ENCODE assay signal across 27 mouse cellular contexts in genomic region chr16:46567446-46567845, GRCm38 (mm10).
DNase-seq lines count a peak whose midpoint lies in the region; TF ChIP-seq lines count a peak whose summit lies in the region.
"Had no signal": no experiment of that assay in that cellular context is flagged by ENCODE, and none has a peak within 500 bp of the region (broad histone marks: within the 10 kb centered on the region; RNA-seq: fewer than 3 reads in every experiment).

No protein-coding gene starts in this region.

- H3K9me3 ChIP-seq in heart, embryonic 10.5 days = no peaks in the 10 kb centered on the region
- H3K9me3 ChIP-seq: embryonic facial prominence, embryonic 13.5 days; forebrain, embryonic 15.5 days; heart, embryonic 15.5 days; limb, embryonic 13.5 days; liver, embryonic 13.5 days; midbrain, embryonic 12.5 days had no signal

- intact Hi-C loops in left cerebral cortex, postnatal 4 days (cut with DNase I) = no loop called here

- no peak overlapping the region for H3K4me3 ChIP-seq in cerebellum, adult 2 months (replicated peaks; ENCODE audit: insufficient read depth, low read depth, low read length)
- no peak overlapping the region for H3K4me3 ChIP-seq in heart, embryonic 10.5 days
- H3K4me3 ChIP-seq: embryonic facial prominence, embryonic 13.5 days; erythroblast, embryonic 14.5 days; forebrain, embryonic 15.5 days; heart, embryonic 15.5 days; limb, embryonic 13.5 days; liver, embryonic 13.5 days; midbrain, embryonic 12.5 days had no signal

- no peak for TF ChIP-seq CTCF in cerebellum, adult 2 months (IDR thresholded peaks at IDR 0.05; ENCODE audit: borderline replicate concordance, insufficient read depth, low read depth, low read length)

- no peak for TF ChIP-seq POLR2A in cerebellum, adult 2 months (IDR thresholded peaks at IDR 0.05; ENCODE audit: borderline replicate concordance, insufficient read depth, low read length)

- no peaks in the 10 kb centered on the region; the same call in 1 of the 2 replicates for H3K27me3 ChIP-seq in cerebellum, adult 2 months (ENCODE audit: control insufficient read depth, insufficient read depth, low read length)
- H3K27me3 ChIP-seq in heart, embryonic 10.5 days (ENCODE audit: insufficient read depth, poor library complexity, severe bottlenecking) = no peaks in the 10 kb centered on the region
- H3K27me3 ChIP-seq: CH12.LX; embryonic facial prominence, embryonic 13.5 days; forebrain, embryonic 15.5 days; heart, embryonic 15.5 days; limb, embryonic 13.5 days; liver, embryonic 13.5 days; midbrain, embryonic 12.5 days had no signal

- WGBS in cerebellum, adult 2 months = 4% methylated on average over 1 of the region's 1 CpGs
- 78% methylated on average over 1 of the region's 1 CpGs for WGBS in heart, embryonic 10.5 days

- H3K27ac ChIP-seq in cerebellum, adult 2 months (ENCODE audit: insufficient read depth, low read length) = no peak overlapping the region
- H3K27ac ChIP-seq in heart, embryonic 10.5 days = no peak overlapping the region
- H3K27ac ChIP-seq: embryonic facial prominence, embryonic 13.5 days; forebrain, embryonic 15.5 days; heart, embryonic 15.5 days; hindbrain, embryonic 14.5 days; kidney, postnatal 0 days; limb, embryonic 13.5 days; liver, embryonic 13.5 days; midbrain, embryonic 12.5 days; stomach, postnatal 0 days had no signal

- no peaks in the 10 kb centered on the region for H3K36me3 ChIP-seq in heart, embryonic 10.5 days
- H3K36me3 ChIP-seq: embryonic facial prominence, embryonic 13.5 days; forebrain, embryonic 15.5 days; heart, embryonic 15.5 days; limb, embryonic 13.5 days; liver, embryonic 13.5 days; midbrain, embryonic 12.5 days had no signal

- DNase-seq in left cerebral cortex, postnatal 4 days = peak; percentile 19
- no peak for DNase-seq in left cerebral cortex, adult 11 months (ENCODE audit: low spot score)
- DNase-seq in ZHBTc4 (ENCODE audit: low read depth, low spot score) = peak; percentile 44
- DNase-seq in cerebellum, adult 2 months = peak; percentile 34 to 86
- DNase-seq in cerebellum, postnatal 25 days = peak; percentile 50 to 65
- DNase-seq in heart, embryonic 10.5 days (ENCODE audit: low spot score) = no peak
- no peak for DNase-seq in kidney, postnatal 10 days
- no peak for DNase-seq in liver
- DNase-seq: adrenal gland, postnatal 36 days; B cell, adult 2 months; gastrocnemius, postnatal 36 days; heart, postnatal 36 days; kidney, adult 2 months; liver, embryonic 13.5 days; lung, adult 2 months; right cerebral cortex, postnatal 14 days; thymus, adult 2 months had no signal

- H3K4me1 ChIP-seq in cerebellum, adult 2 months (ENCODE audit: control insufficient read depth, insufficient read depth, low read length) = peaks cover 3% of the 10 kb centered on the region; the same call in 1 of the 2 replicates
- H3K4me1 ChIP-seq in heart, embryonic 10.5 days = no peaks in the 10 kb centered on the region
- H3K4me1 ChIP-seq: embryonic facial prominence, embryonic 13.5 days; forebrain, embryonic 15.5 days; heart, embryonic 15.5 days; limb, embryonic 13.5 days; liver, embryonic 13.5 days; midbrain, embryonic 12.5 days had no signal

Comparison
In these comparisons a context has a peak if more than half of its experiments do, and no peak if none do; other contexts are left out.
1. DNase-seq: peak in left cerebral cortex, postnatal 4 days (single experiment), ZHBTc4 (single experiment), cerebellum, adult 2 months (2 of 2) and cerebellum, postnatal 25 days (2 of 2); none in left cerebral cortex, adult 11 months (single experiment), heart, embryonic 10.5 days (single experiment), kidney, postnatal 10 days (single experiment) and liver (single experiment).